Mouse (Mus musculus) hindbrain, postnatal 0 days (tissue): ENCODE data around the gene Tox3. TPM values are rescaled to one million over a fixed set of nuclear protein-coding genes. Genes with fewer than 3 reads are reported as not detected.

Experiments used
- ATAC-seq: fragments of 200-750 bp; cut with Nextera tagmentation; 2 replicates; pipeline ENCODE4 v1.8.0; 2017; ENCODE audit warnings: mild to moderate bottlenecking, moderate TSS enrichment, moderate library complexity
- DNase-seq: peaks from one replicate; pipeline ENCODE4 v3.0.0-alpha.2; 2015; ENCODE audit warnings: low spot score
- H3K27ac ChIP-seq: fragments of 300-500 bp; sonication (generic); 2 replicates; pipeline ENCODE4 v1.5.1; 2014; ENCODE audit warnings: mild to moderate bottlenecking
- H3K27me3 ChIP-seq: fragments of 300-500 bp; sonication (generic); 2 replicates; pipeline ENCODE4 v1.6.1; 2014; ENCODE audit warnings: low read length, mixed read lengths; ENCODE audit not compliant: insufficient read depth
- H3K36me3 ChIP-seq: fragments of 300-500 bp; sonication (generic); 2 replicates; pipeline ENCODE4 v1.6.1; 2014; ENCODE audit warnings: low read length, mixed read lengths; ENCODE audit not compliant: insufficient read depth
- H3K4me1 ChIP-seq: fragments of 300-500 bp; sonication (generic); 2 replicates; pipeline ENCODE4 v1.6.1; 2014; ENCODE audit warnings: antibody characterized with exemption, low read length, mixed read lengths; ENCODE audit not compliant: insufficient read depth
- H3K4me2 ChIP-seq: fragments of 300-500 bp; sonication (generic); 2 replicates; pipeline ENCODE4 v1.6.1; 2014; ENCODE audit warnings: low read depth, mild to moderate bottlenecking, low read length, moderate library complexity, mixed read lengths
- H3K4me3 ChIP-seq: fragments of 300-500 bp; sonication (generic); 2 replicates; pipeline ENCODE4 v1.5.1; 2014; ENCODE audit warnings: low read length
- H3K9ac ChIP-seq: fragments of 300-500 bp; sonication (generic); replicated peaks from 2 replicates; pipeline ENCODE4 v1.6.1; 2014; ENCODE audit warnings: mild to moderate bottlenecking, low read length, moderate library complexity, mixed read lengths
- H3K9me3 ChIP-seq: fragments of 300-500 bp; sonication (generic); 2 replicates; pipeline ENCODE4 v1.6.1; 2016; ENCODE audit warnings: low read length, mixed read lengths
- CTCF ChIP-seq: IDR thresholded peaks from 2 replicates; pipeline ENCODE4 v1.5.1; 2016; ENCODE audit warnings: antibody characterized with exemption, control low read depth, low read depth
- WGBS: fragments of 180-500 bp; shearing (Covaris S2); extraction: QIAGEN DNeasy Blood & Tissue Kit; methylation state at CpG from one replicate; pipeline ENCODE4 v1.1.7; 2014; 5-methylcytosine and 5-hydroxymethylcytosine counted together
- polyA plus RNA-seq: library from polyadenylated mRNA; unstranded; fragments of >200 nt; fragmentation: Nextera tagmentation; extraction: Ambion mirVana; gene quantifications from 2 replicates; pipeline ENCODE4 v1.2.1, GENCODE M21; 2015
- total RNA-seq: library from RNA; depleted of rRNA; stranded (reverse); fragments of >200 nt; gene quantifications from 2 replicates; pipeline ENCODE4 v1.2.3, GENCODE M21; 2014

The Tox3 gene
- total and polyA plus RNA-seq, 2 experiments from 2014 or later: 22.2 to 33.1 TPM

- Histone ChIP-seq H3K4me2 (no peak overlapping the region), H3K27me3 (no peaks in the 10 kb centered on the region), H3K4me1 (peaks cover 7% of the 10 kb centered on the region; the same call in 1 of the 2 replicates), H3K9ac (no peak overlapping the region), H3K4me3 (no peak overlapping the region), H3K27ac (no peak overlapping the region), H3K9me3 (no peaks in the 10 kb centered on the region), H3K36me3 (no peaks in the 10 kb centered on the region)
- WGBS: 55% methylated on average over 10 of the region's 10 CpGs
- ATAC-seq: peak; percentile 81
- DNase-seq: peak; percentile 87
- TF ChIP-seq CTCF: no peak
Measured at GRCm38 (mm10) chr8:90371611-90372222, 23.6 kb upstream of the Tox3 start.

DNA sequence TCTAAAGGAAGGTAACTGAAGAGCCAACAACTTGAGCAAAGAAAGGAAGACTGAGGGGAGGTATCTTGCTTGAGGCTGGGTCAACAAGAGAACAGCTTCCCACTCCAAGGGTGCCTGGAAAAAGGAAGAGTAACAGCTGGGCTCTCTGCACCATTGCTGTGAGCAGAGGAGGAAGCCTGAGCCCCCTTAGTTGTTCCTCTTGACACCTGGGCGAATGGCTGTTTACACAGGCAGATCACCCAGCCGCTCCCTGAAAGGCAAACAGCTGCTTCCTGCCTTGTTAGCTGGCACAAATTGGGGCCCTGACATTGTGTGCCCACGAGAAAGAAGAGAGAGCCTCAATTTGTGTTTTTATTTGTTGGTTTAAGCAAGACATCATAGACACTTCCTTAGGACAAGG, 21.7 kb upstream of the Tox3 start:
- H3K36me3 ChIP-seq: no peaks in the 10 kb centered on the region
- H3K27me3 ChIP-seq: no peaks in the 10 kb centered on the region
- H3K4me3 ChIP-seq: no peak overlapping the region
- DNase-seq: no peak
- H3K9me3 ChIP-seq: no peaks in the 10 kb centered on the region
- TF ChIP-seq CTCF: no peak
- peaks cover 7% of the 10 kb centered on the region; the same call in 1 of the 2 replicates for H3K4me1 ChIP-seq
- no peak overlapping the region for H3K4me2 ChIP-seq
- no peak for ATAC-seq
- WGBS: 48% methylated on average over 3 of the region's 3 CpGs
- no peak overlapping the region for H3K9ac ChIP-seq
- H3K27ac ChIP-seq: no peak overlapping the region

DNA sequence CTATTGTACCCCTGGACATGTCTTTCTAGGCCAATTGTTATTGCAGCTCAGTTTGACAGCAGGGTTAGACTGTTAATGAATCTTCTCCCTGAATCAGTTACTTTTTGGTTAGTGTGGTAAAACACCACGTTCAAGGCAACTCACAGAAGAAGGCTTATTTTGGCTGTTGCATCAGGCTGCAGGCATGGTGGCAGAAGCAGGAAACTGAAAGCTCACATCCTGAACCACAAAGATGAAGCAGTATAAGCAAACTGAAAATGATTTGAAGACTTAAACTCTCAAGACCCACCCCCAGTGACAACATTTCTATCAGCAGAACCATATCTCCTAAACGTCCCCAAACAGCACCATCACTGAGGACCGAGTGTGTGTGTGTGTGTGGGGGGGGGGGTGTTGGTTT, 8.6 kb upstream of the Tox3 start:
- Histone ChIP-seq H3K36me3 (no peaks in the 10 kb centered on the region), H3K9me3 (no peaks in the 10 kb centered on the region), H3K27ac (no peak overlapping the region), H3K4me3 (no peak overlapping the region), H3K4me2 (no peak overlapping the region), H3K9ac (no peak overlapping the region), H3K4me1 (0 out of 2 replicates have a peak, but pooled peaks cover 6% of the 10 kb centered on the region), H3K27me3 (no peaks in the 10 kb centered on the region)
- WGBS: 74% methylated on average over 3 of the region's 3 CpGs
- ATAC-seq (no peak), DNase-seq (no peak)
- TF ChIP-seq CTCF: no peak

DNA sequence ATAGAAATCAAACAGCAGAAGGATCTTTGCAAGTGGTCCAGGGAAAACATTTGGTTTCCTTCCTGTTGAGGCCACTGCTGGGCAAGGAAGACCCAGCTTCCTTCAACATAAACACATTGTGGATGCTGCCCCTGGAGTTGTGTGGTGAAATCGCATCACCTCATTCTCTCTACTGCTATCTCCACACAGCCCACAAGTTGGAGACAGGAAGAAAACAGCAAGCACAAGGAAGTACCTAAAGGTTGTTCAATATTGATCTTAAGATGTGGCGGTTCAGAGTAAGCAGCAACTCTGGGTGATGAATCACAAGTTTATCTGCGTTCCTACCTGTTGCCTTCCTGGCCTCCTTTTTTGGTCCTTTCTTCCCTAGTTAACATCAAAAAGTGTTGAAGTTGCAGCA, 6.6 kb upstream of the Tox3 start:
- no peaks in the 10 kb centered on the region for H3K36me3 ChIP-seq
- H3K4me1 ChIP-seq: 0 out of 2 replicates have a peak, but pooled peaks cover 6% of the 10 kb centered on the region
- no peak for ATAC-seq
- no peak overlapping the region for H3K4me2 ChIP-seq
- H3K4me3 ChIP-seq: no peak overlapping the region
- no peak overlapping the region for H3K27ac ChIP-seq
- peak; percentile 34 for TF ChIP-seq CTCF
- no peak overlapping the region for H3K9ac ChIP-seq
- DNase-seq: no peak
- 90% methylated on average over 3 of the region's 3 CpGs for WGBS
- no peaks in the 10 kb centered on the region for H3K9me3 ChIP-seq
- no peaks in the 10 kb centered on the region for H3K27me3 ChIP-seq

- Histone ChIP-seq H3K4me1 (0 out of 2 replicates have a peak, but pooled peaks cover 6% of the 10 kb centered on the region), H3K27me3 (no peaks in the 10 kb centered on the region), H3K9ac (no peak overlapping the region), H3K9me3 (no peaks in the 10 kb centered on the region), H3K36me3 (no peaks in the 10 kb centered on the region), H3K27ac (no peak overlapping the region), H3K4me3 (no peak overlapping the region), H3K4me2 (peak overlapping the region; percentile 26; the same call in 1 of the 2 replicates)
- 17% methylated on average over 16 of the region's 16 CpGs for WGBS
- TF ChIP-seq CTCF: no peak
- DNase-seq: no peak
- no peak for ATAC-seq
Measured at GRCm38 (mm10) chr8:90353960-90354540, 5.9 kb upstream of the Tox3 start.

DNA sequence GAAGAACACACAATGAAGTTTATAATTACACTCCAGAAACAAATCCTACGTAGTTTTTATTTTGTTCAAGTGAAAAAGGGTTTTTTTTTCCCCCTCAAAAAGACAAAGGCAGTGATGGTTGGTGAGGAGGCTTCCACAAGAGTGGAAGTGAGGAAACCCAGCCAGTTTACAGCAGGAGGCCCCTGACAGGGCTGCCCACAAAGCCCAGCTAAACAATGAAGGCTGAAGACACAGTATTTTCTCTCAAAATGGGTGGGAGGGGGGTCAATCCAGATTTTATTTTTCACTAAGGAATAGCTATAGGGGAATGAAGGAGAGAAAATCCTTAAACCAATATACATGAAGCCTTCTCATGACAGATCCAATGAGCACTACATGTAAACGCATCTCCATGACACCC, 5.4 kb upstream of the Tox3 start:
- Histone ChIP-seq H3K9ac (no peak overlapping the region), H3K4me1 (0 out of 2 replicates have a peak, but pooled peaks cover 6% of the 10 kb centered on the region), H3K4me3 (no peak overlapping the region), H3K27ac (no peak overlapping the region), H3K36me3 (no peaks in the 10 kb centered on the region), H3K9me3 (no peaks in the 10 kb centered on the region), H3K27me3 (no peaks in the 10 kb centered on the region), H3K4me2 (0 out of 2 replicates have a peak overlapping the region, but pooled peaks have one; percentile 26)
- ATAC-seq (no peak), DNase-seq (no peak)
- no peak for TF ChIP-seq CTCF
- WGBS: 32% methylated on average over 2 of the region's 2 CpGs

- H3K27me3 ChIP-seq: no peaks in the 10 kb centered on the region
- DNase-seq (no peak), ATAC-seq (no peak)
- H3K4me2 ChIP-seq: no peak overlapping the region
- H3K4me1 ChIP-seq: 0 out of 2 replicates have a peak, but pooled peaks cover 6% of the 10 kb centered on the region
- H3K9me3 ChIP-seq: no peaks in the 10 kb centered on the region
- H3K36me3 ChIP-seq: no peaks in the 10 kb centered on the region
- no peak overlapping the region for H3K27ac ChIP-seq
- no peak overlapping the region for H3K9ac ChIP-seq
- TF ChIP-seq CTCF: no peak
- H3K4me3 ChIP-seq: no peak overlapping the region
- WGBS: 60% methylated on average over 2 of the region's 2 CpGs
Measured at GRCm38 (mm10) chr8:90352991-90353390, 4.8 kb upstream of the Tox3 start.
